Mouse (Mus musculus): ENCODE results near the gene Gli3. TPM values are rescaled to one million over a fixed set of nuclear protein-coding genes. Genes with fewer than 3 reads are reported as not detected.

The Gli3 gene
- polyA plus RNA-seq, 1 experiment from 2014 or later: 0.22 TPM

- DNase-seq (no peak), ATAC-seq (no peak)
- Histone ChIP-seq H3K9ac (replicated peaks) (no peak overlapping the region), H3K4me1 (ENCODE audit: insufficient read depth) (no peaks in the 10 kb centered on the region), H3K27ac (ENCODE audit: low read depth) (no peak overlapping the region), H3K9me3 (ENCODE audit: low read length) (no peaks in the 10 kb centered on the region), H3K36me3 (replicated peaks; ENCODE audit: insufficient read depth, low read length) (no peaks in the 10 kb centered on the region), H3K4me2 (ENCODE audit: low read depth, low read length) (no peak overlapping the region), H3K4me3 (ENCODE audit: low read depth, low read length) (no peak overlapping the region), H3K27me3 (ENCODE audit: insufficient read depth, low read length) (no peaks in the 10 kb centered on the region)
- WGBS (ENCODE audit: insufficient replicate concordance): 77% methylated on average over 4 of the region's 4 CpGs
- no peak for TF ChIP-seq CTCF (IDR thresholded peaks at IDR 0.05; ENCODE audit: low read depth)
- TF ChIP-seq EP300 (IDR thresholded peaks at IDR 0.05; ENCODE audit: low read depth): no peak
These were observed 63.7 kb downstream of the Gli3 start for GRCm38 (mm10) chr13:15526691-15527090.

GRCm38 (mm10) chr13:15531568-15531967, 68.5 kb downstream of the Gli3 start:
- H3K4me1 ChIP-seq (ENCODE audit: insufficient read depth): no peaks in the 10 kb centered on the region
- ATAC-seq: no peak
- 70% methylated on average over 3 of the region's 3 CpGs for WGBS (ENCODE audit: insufficient replicate concordance)
- no peaks in the 10 kb centered on the region for H3K36me3 ChIP-seq (replicated peaks; ENCODE audit: insufficient read depth, low read length)
- H3K9me3 ChIP-seq (ENCODE audit: low read length): no peaks in the 10 kb centered on the region
- no peak overlapping the region for H3K4me2 ChIP-seq (ENCODE audit: low read depth, low read length)
- H3K27me3 ChIP-seq (ENCODE audit: insufficient read depth, low read length): no peaks in the 10 kb centered on the region
- no peak overlapping the region for H3K27ac ChIP-seq (ENCODE audit: low read depth)
- H3K4me3 ChIP-seq (ENCODE audit: low read depth, low read length): no peak overlapping the region
- DNase-seq: no peak
- H3K9ac ChIP-seq (replicated peaks): no peak overlapping the region
- TF ChIP-seq EP300 (IDR thresholded peaks at IDR 0.05; ENCODE audit: low read depth) (no peak), CTCF (IDR thresholded peaks at IDR 0.05; ENCODE audit: low read depth) (no peak)

- no peaks in the 10 kb centered on the region for H3K36me3 ChIP-seq (replicated peaks; ENCODE audit: insufficient read depth, low read length)
- no peaks in the 10 kb centered on the region for H3K27me3 ChIP-seq (ENCODE audit: insufficient read depth, low read length)
- H3K4me1 ChIP-seq (ENCODE audit: insufficient read depth): no peaks in the 10 kb centered on the region
- no peaks in the 10 kb centered on the region for H3K9me3 ChIP-seq (ENCODE audit: low read length)
- TF ChIP-seq EP300 (IDR thresholded peaks at IDR 0.05; ENCODE audit: low read depth) (no peak), CTCF (IDR thresholded peaks at IDR 0.05; ENCODE audit: low read depth) (no peak)
- H3K9ac ChIP-seq (replicated peaks): no peak overlapping the region
- WGBS (ENCODE audit: insufficient replicate concordance): 59% methylated on average over 5 of the region's 5 CpGs
- no peak overlapping the region for H3K4me2 ChIP-seq (ENCODE audit: low read depth, low read length)
- no peak overlapping the region for H3K4me3 ChIP-seq (ENCODE audit: low read depth, low read length)
- no peak for DNase-seq
- ATAC-seq: no peak
- no peak overlapping the region for H3K27ac ChIP-seq (ENCODE audit: low read depth)
These were observed 74.2 kb downstream of the Gli3 start for GRCm38 (mm10) chr13:15537206-15537605.

- Histone ChIP-seq H3K9ac (replicated peaks) (no peak overlapping the region), H3K4me1 (ENCODE audit: insufficient read depth) (no peaks in the 10 kb centered on the region), H3K27ac (ENCODE audit: low read depth) (no peak overlapping the region), H3K9me3 (ENCODE audit: low read length) (no peaks in the 10 kb centered on the region), H3K4me3 (ENCODE audit: low read depth, low read length) (no peak overlapping the region), H3K36me3 (replicated peaks; ENCODE audit: insufficient read depth, low read length) (no peaks in the 10 kb centered on the region), H3K27me3 (ENCODE audit: insufficient read depth, low read length) (no peaks in the 10 kb centered on the region), H3K4me2 (ENCODE audit: low read depth, low read length) (no peak overlapping the region)
- no peak for DNase-seq
- ATAC-seq: no peak
- TF ChIP-seq CTCF (IDR thresholded peaks at IDR 0.05; ENCODE audit: low read depth) (no peak), EP300 (IDR thresholded peaks at IDR 0.05; ENCODE audit: low read depth) (no peak)
- 69% methylated on average over 3 of the region's 3 CpGs for WGBS (ENCODE audit: insufficient replicate concordance)
These were observed 74.6 kb downstream of the Gli3 start for GRCm38 (mm10) chr13:15537611-15538010.

- Histone ChIP-seq H3K4me3 (ENCODE audit: low read depth, low read length) (no peak overlapping the region), H3K27me3 (ENCODE audit: insufficient read depth, low read length) (no peaks in the 10 kb centered on the region), H3K9ac (replicated peaks) (no peak overlapping the region), H3K36me3 (replicated peaks; ENCODE audit: insufficient read depth, low read length) (no peaks in the 10 kb centered on the region), H3K4me2 (ENCODE audit: low read depth, low read length) (no peak overlapping the region), H3K27ac (ENCODE audit: low read depth) (no peak overlapping the region), H3K4me1 (ENCODE audit: insufficient read depth) (no peaks in the 10 kb centered on the region), H3K9me3 (ENCODE audit: low read length) (no peaks in the 10 kb centered on the region)
- DNase-seq: no peak
- WGBS (ENCODE audit: insufficient replicate concordance): 76% methylated on average over 2 of the region's 2 CpGs
- no peak for ATAC-seq
- no peak for TF ChIP-seq EP300 (IDR thresholded peaks at IDR 0.05; ENCODE audit: low read depth)
- no peak for TF ChIP-seq CTCF (IDR thresholded peaks at IDR 0.05; ENCODE audit: low read depth)
These were observed 75.4 kb downstream of the Gli3 start for GRCm38 (mm10) chr13:15538389-15538788.

GRCm38 (mm10) chr13:15542053-15542452, 79.0 kb downstream of the Gli3 start:
- H3K27me3 ChIP-seq (ENCODE audit: insufficient read depth, low read length): no peaks in the 10 kb centered on the region
- no peak overlapping the region for H3K4me2 ChIP-seq (ENCODE audit: low read depth, low read length)
- 38% methylated on average over 5 of the region's 5 CpGs for WGBS (ENCODE audit: insufficient replicate concordance)
- no peaks in the 10 kb centered on the region for H3K4me1 ChIP-seq (ENCODE audit: insufficient read depth)
- no peak overlapping the region for H3K27ac ChIP-seq (ENCODE audit: low read depth)
- H3K36me3 ChIP-seq (replicated peaks; ENCODE audit: insufficient read depth, low read length): no peaks in the 10 kb centered on the region
- DNase-seq: no peak
- no peak overlapping the region for H3K9ac ChIP-seq (replicated peaks)
- no peak for ATAC-seq
- no peaks in the 10 kb centered on the region for H3K9me3 ChIP-seq (ENCODE audit: low read length)
- H3K4me3 ChIP-seq (ENCODE audit: low read depth, low read length): no peak overlapping the region
- TF ChIP-seq CTCF (IDR thresholded peaks at IDR 0.05; ENCODE audit: low read depth) (no peak), EP300 (IDR thresholded peaks at IDR 0.05; ENCODE audit: low read depth) (no peak)
